8 mouse cellular contexts compared by ENCODE assay signal in the genomic region with DNA sequence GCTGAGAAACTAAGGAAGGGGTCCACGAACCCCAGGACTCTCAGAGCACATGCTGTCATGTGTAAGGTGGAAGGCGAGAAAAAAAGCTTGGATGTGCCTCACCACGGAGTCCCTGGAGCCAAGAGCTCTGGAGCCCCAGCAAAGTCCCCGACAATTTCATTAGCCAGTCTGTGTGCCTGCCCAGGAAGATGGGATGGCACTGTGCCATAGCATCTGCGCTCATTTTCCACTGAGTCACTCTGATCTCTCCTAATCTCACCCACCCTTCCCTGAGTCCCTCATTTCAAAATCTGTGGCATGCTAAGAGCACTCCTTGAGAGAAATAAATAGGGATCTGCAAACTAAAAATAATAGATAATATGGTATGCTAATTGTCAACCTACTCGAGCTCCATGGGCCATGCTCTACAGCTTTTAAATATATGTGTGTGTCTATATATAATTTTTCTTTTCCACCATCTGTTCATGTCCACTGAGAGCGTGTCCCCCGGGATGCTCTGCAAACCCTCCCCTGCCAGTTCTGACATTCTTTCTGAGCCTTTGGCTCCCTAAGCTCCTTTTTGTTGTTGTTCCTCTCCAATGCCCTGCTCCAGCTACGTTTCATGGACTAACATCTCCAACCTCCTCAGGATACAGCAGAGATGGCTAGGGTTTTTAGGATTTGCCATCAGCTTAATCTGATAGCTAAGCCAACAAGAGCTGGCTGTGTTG.
DNase-seq lines count a peak whose midpoint lies in the region; ATAC-seq and TF ChIP-seq lines count a peak whose summit lies in the region.

No protein-coding gene starts in this region.

- H3K9me3 ChIP-seq in liver, embryonic 11.5 days (ENCODE audit: control insufficient read depth, low read length) = no peaks in the 10 kb centered on the region

- no peak overlapping the region for H3K27ac ChIP-seq in kidney, adult 2 months (ENCODE audit: insufficient read depth, low read depth, low read length)
- H3K27ac ChIP-seq in liver, embryonic 11.5 days (ENCODE audit: low read depth, low read length) = no peak overlapping the region

- H3K4me3 ChIP-seq in kidney, adult 2 months (ENCODE audit: insufficient read depth, low read depth, low read length) = no peak overlapping the region
- H3K4me3 ChIP-seq in liver, embryonic 11.5 days (ENCODE audit: low read depth, low read length) = no peak overlapping the region

- H3K9ac ChIP-seq in liver, embryonic 11.5 days (ENCODE audit: low read depth, low read length) = no peak overlapping the region

- H3K27me3 ChIP-seq in kidney, adult 2 months (replicated peaks; ENCODE audit: control insufficient read depth, insufficient read depth, low read length) = no peaks in the 10 kb centered on the region
- no peaks in the 10 kb centered on the region for H3K27me3 ChIP-seq in liver, embryonic 11.5 days (replicated peaks; ENCODE audit: control insufficient read depth, insufficient read depth, low read length)

- no peak for ATAC-seq in liver, embryonic 11.5 days (replicated peaks; ENCODE audit: low FRiP score)
- no peak for ATAC-seq in activated CD4-positive, CD25-positive, alpha-beta regulatory T cell, adult 4 months

- intact Hi-C loops in heart, postnatal 10 days (cut with DNase I) = no loop called here
- intact Hi-C loops in left cerebral cortex, postnatal 36 days (cut with DNase I) = no loop called here

- no peaks in the 10 kb centered on the region for H3K4me1 ChIP-seq in kidney, adult 2 months (ENCODE audit: control insufficient read depth, insufficient read depth, low read length)
- H3K4me1 ChIP-seq in liver, embryonic 11.5 days (replicated peaks; ENCODE audit: control insufficient read depth, insufficient read depth, low read length) = no peaks in the 10 kb centered on the region

- no peaks in the 10 kb centered on the region for H3K36me3 ChIP-seq in kidney, adult 2 months (ENCODE audit: control insufficient read depth, insufficient read depth, low read length)
- H3K36me3 ChIP-seq in liver, embryonic 11.5 days (ENCODE audit: control insufficient read depth, insufficient read depth, low read length) = no peaks in the 10 kb centered on the region

- 37% methylated on average over 9 of the region's 9 CpGs for WGBS in kidney, adult 2 months
- 71% methylated on average over 9 of the region's 9 CpGs for WGBS in liver, embryonic 11.5 days

- DNase-seq in kidney, postnatal 14 days = peak; percentile 2
- DNase-seq in kidney, adult 2 months = no peak
- peak; percentile 81 to 90 for DNase-seq in cerebellum, postnatal 14 days
- peak; percentile 6 to 11 for DNase-seq in heart, postnatal 10 days
- DNase-seq in left cerebral cortex, postnatal 36 days (ENCODE audit: low spot score in 2 of 2) = peak; percentile 66 to 69
- no peak for DNase-seq in urinary bladder, postnatal 10 days (ENCODE audit: low spot score)
- DNase-seq in liver, embryonic 11.5 days (ENCODE audit: low spot score) = no peak

- TF ChIP-seq CTCF in kidney, adult 2 months (conservative IDR thresholded peaks at IDR 0.05; ENCODE audit: insufficient read depth, insufficient read length, low read depth, low read length) = no peak

- no peak for TF ChIP-seq POLR2A in kidney, adult 2 months (IDR thresholded peaks at IDR 0.05; ENCODE audit: low read depth, low read length)

- no peak overlapping the region for H3K4me2 ChIP-seq in liver, embryonic 11.5 days

Comparison
In these comparisons a context has a peak if more than half of its experiments do, and no peak if none do; other contexts are left out.
1. DNase-seq: peak in kidney, postnatal 14 days (single experiment), cerebellum, postnatal 14 days (2 of 2), heart, postnatal 10 days (2 of 2) and left cerebral cortex, postnatal 36 days (2 of 2); none in kidney, adult 2 months (single experiment), urinary bladder, postnatal 10 days (single experiment) and liver, embryonic 11.5 days (single experiment).